Mouse (Mus musculus) CH12.LX (cell line): ENCODE measurements around the gene Ppp1r37. TPM values are rescaled to one million over a fixed set of nuclear protein-coding genes. Genes with fewer than 3 reads are reported as not detected.

Experiments used
- DNase-seq: peaks from one replicate; pipeline ENCODE4 v3.0.0-alpha.2; 2013; ENCODE audit errors: extremely low read depth
- H3K27ac ChIP-seq: 2 replicates; pipeline ENCODE4 v1.5.1; 2012; ENCODE audit warnings: low read depth, mild to moderate bottlenecking, control low read depth, moderate library complexity; ENCODE audit not compliant: insufficient read depth
- H3K27me3 ChIP-seq: replicated peaks from 2 replicates; pipeline ENCODE3; 2012; ENCODE audit warnings: inconsistent platforms
- H3K36me3 ChIP-seq, 2 experiments: replicated peaks in 1 of 2; 2 replicates each; pipeline versions ENCODE3 to v1.6.1; 2012; ENCODE audit warnings: inconsistent platforms in 1 of 2, low read length in 1 of 2, mild to moderate bottlenecking in 1 of 2, mixed read lengths in 1 of 2, moderate library complexity in 1 of 2; ENCODE audit not compliant: control insufficient read depth in 1 of 2, insufficient read depth in 1 of 2
- H3K4me1 ChIP-seq, 2 experiments: 2 replicates each; pipeline ENCODE4 v1.6.1; 2012; ENCODE audit warnings: inconsistent platforms in 1 of 2, moderate library complexity in 1 of 2; ENCODE audit not compliant: insufficient read depth in 2 of 2, control insufficient read depth in 1 of 2
- H3K4me2 ChIP-seq: 2 replicates; pipeline ENCODE4 v1.6.1; 2012; ENCODE audit warnings: low read depth, mild to moderate bottlenecking, control low read depth; ENCODE audit not compliant: poor library complexity, insufficient read depth, severe bottlenecking
- H3K4me3 ChIP-seq, 3 experiments: fragments of 150-350 bp in 1 of 3; sonication (generic) in 1 of 3; replicated peaks in 1 of 3; 2 replicates each; pipeline versions ENCODE3 to v1.5.1; 2011 to 2012; ENCODE audit warnings: low read depth in 2 of 3, low read length in 2 of 3, mild to moderate bottlenecking in 2 of 3, moderate library complexity in 2 of 3, control low read depth in 1 of 3, improper control_type of control experiment in 1 of 3, inconsistent platforms in 1 of 3, mixed read lengths in 1 of 3; ENCODE audit not compliant: poor library complexity in 1 of 3
- H3K79me2 ChIP-seq: replicated peaks from 2 replicates; pipeline ENCODE4 v1.6.1; 2012; ENCODE audit warnings: mild to moderate bottlenecking, moderate library complexity; ENCODE audit not compliant: control insufficient read depth, poor library complexity, insufficient read depth, severe bottlenecking; ENCODE audit errors: extremely low read depth
- H3K9ac ChIP-seq: 2 replicates; pipeline ENCODE4 v1.6.1; 2012; ENCODE audit warnings: low read depth, mild to moderate bottlenecking, control low read depth, moderate library complexity; ENCODE audit not compliant: insufficient read depth
- H3K9me3 ChIP-seq: replicated peaks from 2 replicates; pipeline ENCODE3; 2012; ENCODE audit warnings: low read length, inconsistent platforms, mixed read lengths
- CHD1 ChIP-seq: IDR thresholded peaks from 2 replicates; pipeline ENCODE4 v1.6.1; 2012; ENCODE audit warnings: low read depth, low read length, improper control_type of control experiment, inconsistent platforms
- CHD2 ChIP-seq: IDR thresholded peaks from 2 replicates; pipeline ENCODE4 v1.6.1; 2011; ENCODE audit warnings: low read length, improper control_type of control experiment
- GABPA ChIP-seq: IDR thresholded peaks from 2 replicates; pipeline ENCODE4 v1.6.1; 2012; ENCODE audit warnings: low read depth, low read length, improper control_type of control experiment, inconsistent platforms; ENCODE audit not compliant: insufficient replicate concordance
- MAX ChIP-seq: IDR thresholded peaks from 2 replicates; pipeline ENCODE4 v1.6.1; 2011; ENCODE audit warnings: low read length, improper control_type of control experiment
- MEF2A ChIP-seq: IDR thresholded peaks from 2 replicates; pipeline ENCODE4 v1.6.1; 2014; ENCODE audit warnings: low read depth, mild to moderate bottlenecking, inconsistent platforms, low read length, improper control_type of control experiment, borderline replicate concordance
- NRF1 ChIP-seq: IDR thresholded peaks from 2 replicates; pipeline ENCODE4 v1.6.1; 2014; ENCODE audit warnings: low read depth, mild to moderate bottlenecking, inconsistent platforms, low read length, improper control_type of control experiment, moderate library complexity
- PAX5 ChIP-seq: IDR thresholded peaks from 2 replicates; pipeline ENCODE4 v1.6.1; 2012; ENCODE audit warnings: low read length, inconsistent platforms, mixed read lengths
- POLR2A ChIP-seq: IDR thresholded peaks from 2 replicates; pipeline ENCODE4 v1.6.1; 2011; ENCODE audit warnings: low read depth, mild to moderate bottlenecking, improper control_type of control experiment, low read length
- RAD21 ChIP-seq: IDR thresholded peaks from 2 replicates; pipeline ENCODE4 v1.6.1; 2011; ENCODE audit warnings: low read depth, mild to moderate bottlenecking, low read length, improper control_type of control experiment, moderate library complexity
- SMC3 ChIP-seq: IDR thresholded peaks from 2 replicates; pipeline ENCODE4 v1.6.1; 2011; ENCODE audit warnings: low read depth, low read length, improper control_type of control experiment
- TCF12 ChIP-seq: IDR thresholded peaks from 2 replicates; pipeline ENCODE4 v1.6.1; 2014; ENCODE audit warnings: low read depth, mild to moderate bottlenecking, inconsistent platforms, low read length, improper control_type of control experiment
- USF2 ChIP-seq: conservative IDR thresholded peaks from 2 replicates; pipeline ENCODE4 v1.6.1; 2011; ENCODE audit warnings: low read depth, low read length, improper control_type of control experiment
- ZKSCAN1 ChIP-seq: IDR thresholded peaks from 2 replicates; pipeline ENCODE4 v1.6.1; 2012; ENCODE audit warnings: low read depth, inconsistent platforms, low read length, improper control_type of control experiment, borderline replicate concordance
- ZMIZ1 ChIP-seq: IDR thresholded peaks from 2 replicates; pipeline ENCODE4 v1.6.1; 2012; ENCODE audit warnings: low read depth, mild to moderate bottlenecking, inconsistent platforms, low read length, improper control_type of control experiment
- ZNF384 ChIP-seq: IDR thresholded peaks from 2 replicates; pipeline ENCODE4 v1.6.1; 2012; ENCODE audit warnings: low read depth, low read length, improper control_type of control experiment, inconsistent platforms
- dilution Hi-C: fragments of 300-500 bp; cut with MboI; formaldehyde crosslinking; loops from 2 replicates; pipeline ENCODE4 v1.14.3; 2020; ENCODE audit warnings: low sequenced_read_pairs; ENCODE audit not compliant: extremely low pct_unique_long_range_greater_than_20kb, extremely low pct_ligation_motif_present
- in situ Hi-C: fragments of 300-500 bp; cut with MboI; formaldehyde crosslinking; loops from 3 replicates; pipeline ENCODE4 v1.14.3; 2019; ENCODE audit warnings: low sequenced_read_pairs, low pct_ligation_motif_present, low pct_unique_long_range_greater_than_20kb, mixed read lengths
- polyA plus RNA-seq: library from polyadenylated mRNA; unstranded; fragments of >175 nt; gene quantifications from 2 replicates; pipeline ENCODE4 v1.2.1, GENCODE M21; 2012; ENCODE audit warnings: low read depth; ENCODE audit not compliant: insufficient read length
- total RNA-seq, 2 experiments: library from RNA; depleted of rRNA; stranded (reverse); fragments of 300-350 nt in 1 of 2; fragments of >200 nt in 1 of 2; gene quantifications; 2 replicates each; pipeline ENCODE4 v1.2.3; 2012 to 2014

Ppp1r37 gene
- total and polyA plus RNA-seq, 3 experiments = 7.3 to 15.7 (median 13.8) TPM

DNA sequence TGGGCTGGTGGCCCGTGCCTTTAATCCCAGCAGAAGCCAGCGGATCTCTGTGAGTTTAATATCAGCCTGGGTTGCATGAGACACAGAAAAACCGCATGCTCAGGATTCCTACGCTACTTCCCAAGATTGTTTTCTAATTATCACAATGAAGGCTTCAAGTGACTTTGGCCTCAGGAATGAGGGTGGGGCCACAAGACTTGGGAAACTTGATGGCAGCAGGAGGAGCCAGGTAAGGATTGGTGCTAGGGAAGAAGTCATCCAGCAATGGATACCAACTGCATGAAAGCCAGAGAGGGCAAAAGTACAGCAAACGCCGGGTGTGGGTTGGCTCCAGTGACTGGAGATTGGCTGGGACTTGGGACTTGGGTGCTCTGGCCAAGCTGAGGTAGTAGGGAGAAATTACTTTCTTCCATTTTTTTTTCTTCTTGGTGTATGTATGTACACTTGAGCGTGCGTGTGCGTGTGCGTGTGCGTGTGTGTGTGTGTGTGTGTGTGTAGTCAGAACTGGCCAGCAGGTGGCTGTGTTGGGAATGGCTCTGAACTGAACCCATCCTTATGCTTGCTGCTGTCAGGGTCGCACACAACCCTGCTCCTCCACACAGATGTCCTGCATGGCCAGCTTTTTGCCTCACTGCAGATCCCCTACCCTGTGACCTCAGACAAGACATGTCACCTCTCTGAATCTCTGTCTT, 46.9 kb upstream of the Ppp1r37 start:
- DNase-seq = no peak
- dilution Hi-C loops = no loop called here
- TF ChIP-seq CHD2 (no peak), USF2 (no peak), ZMIZ1 (no peak), POLR2A (no peak), ZKSCAN1 (no peak), NRF1 (no peak)
- peaks cover 0 to 17% of the 10 kb centered on the region in 2 experiments; a peak in 2 of 4 replicates for H3K4me1 ChIP-seq
- no peak overlapping the region for H3K4me2 ChIP-seq
- no peaks in the 10 kb centered on the region for H3K79me2 ChIP-seq
- H3K27ac ChIP-seq = no peak overlapping the region
- no peak overlapping the region for H3K4me3 ChIP-seq
- H3K9me3 ChIP-seq = peaks cover 15% of the 10 kb centered on the region
- no peaks in the 10 kb centered on the region for H3K27me3 ChIP-seq
- H3K9ac ChIP-seq = no peak overlapping the region
- in situ Hi-C loops = no loop called here
- H3K36me3 ChIP-seq = peaks cover 69 to 86% of the 10 kb centered on the region in 2 experiments

DNA sequence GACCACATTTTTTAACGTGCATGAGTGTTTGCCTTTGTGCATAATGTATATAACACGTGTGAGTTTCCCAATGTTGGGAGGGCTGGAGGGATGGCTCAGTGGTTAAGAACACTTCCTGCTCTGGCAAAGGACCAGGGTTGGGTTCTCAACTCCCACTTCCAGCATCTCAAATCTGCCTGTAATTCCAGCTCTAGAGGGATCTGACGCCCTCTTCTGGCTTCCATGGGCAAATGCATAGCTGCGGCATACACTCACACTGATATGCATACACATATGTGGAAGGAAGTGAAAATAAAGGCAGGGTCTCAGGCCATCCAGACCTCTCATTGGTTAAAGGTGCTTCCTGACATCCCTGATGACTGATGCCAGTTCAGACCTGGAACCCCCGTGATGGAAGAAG, 44.4 kb upstream of the Ppp1r37 start:
- in situ Hi-C loops = no loop called here
- H3K27ac ChIP-seq = no peak overlapping the region
- no peak overlapping the region for H3K4me2 ChIP-seq
- no peak for TF ChIP-seq TCF12
- no peak for TF ChIP-seq MEF2A
- TF ChIP-seq CHD1 = no peak
- no peak for TF ChIP-seq GABPA
- TF ChIP-seq MAX = no peak
- no peak for TF ChIP-seq RAD21
- TF ChIP-seq ZMIZ1 = no peak
- no peak for TF ChIP-seq CHD2
- TF ChIP-seq USF2 = no peak
- TF ChIP-seq SMC3 = no peak
- TF ChIP-seq ZKSCAN1 = no peak
- TF ChIP-seq ZNF384 = no peak
- no peak for TF ChIP-seq PAX5
- H3K9me3 ChIP-seq = peaks cover 13% of the 10 kb centered on the region
- peaks cover 18% of the 10 kb centered on the region for H3K79me2 ChIP-seq
- peaks cover 46 to 70% of the 10 kb centered on the region in 2 experiments for H3K36me3 ChIP-seq
- no peak overlapping the region for H3K4me3 ChIP-seq
- peaks cover 6 to 11% of the 10 kb centered on the region in 2 experiments; a peak in 2 of 4 replicates for H3K4me1 ChIP-seq
- dilution Hi-C loops = no loop called here
- DNase-seq = no peak
- no peaks in the 10 kb centered on the region for H3K27me3 ChIP-seq
- no peak overlapping the region for H3K9ac ChIP-seq
